Mouse (Mus musculus) liver, adult 2 months (tissue): ENCODE results near the gene Zp3.

ENCODE experiments used
- CTCF ChIP-seq: fragments of 200-500 bp; IDR thresholded peaks from 2 replicates; pipeline ENCODE4 v1.5.1; 2011; ENCODE audit warnings: low read depth, low read length, control low read depth
- POLR2A ChIP-seq: fragments of 200-500 bp; IDR thresholded peaks from 2 replicates; pipeline ENCODE4 v1.6.1; 2011; ENCODE audit warnings: low read length, control low read depth; ENCODE audit not compliant: insufficient read depth; ENCODE audit errors: extremely low read depth

DNA sequence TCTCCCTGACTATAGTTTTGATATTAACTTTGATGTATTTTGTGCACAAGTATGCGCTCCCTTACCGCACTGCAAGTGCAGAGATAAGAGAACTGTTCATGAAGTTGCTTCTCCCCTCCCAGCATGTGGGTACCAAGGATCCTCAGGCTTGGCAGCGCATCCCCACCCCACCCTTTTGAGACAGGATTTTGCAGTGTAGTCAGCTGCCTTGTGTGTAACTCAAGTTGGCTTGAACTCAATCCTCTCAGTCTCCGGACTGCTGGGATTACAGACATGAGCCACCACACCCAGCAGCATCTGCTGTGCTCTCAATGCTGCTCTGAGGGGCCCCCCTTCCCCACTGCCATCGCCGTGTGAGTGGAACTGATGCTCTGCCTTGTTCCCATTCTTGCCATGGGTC, 37.4 kb downstream of the Zp3 start:
- no peak for TF ChIP-seq CTCF
- TF ChIP-seq POLR2A: no peak
